Mouse (Mus musculus): ENCODE measurements around the gene Srp9.

Srp9 gene

GRCm38 (mm10) chr1:182124506-182124905 is at the start of gene Srp9:
Srp9 (plus strand) TSS chr1:182124737.
- in situ Hi-C loops (cut with MseI, MboI) = no loop called here

- in situ Hi-C loops (cut with MseI, MboI) = no loop called here
Observed at GRCm38 (mm10) chr1:182081744-182082419, 42.7 kb upstream of the Srp9 start.

GRCm38 (mm10) chr1:182083459-182083858 is 41.1 kb upstream of the Srp9 start:
- in situ Hi-C loops (cut with MseI, MboI) = no loop called here

GRCm38 (mm10) chr1:182086759-182087158 is 37.8 kb upstream of the Srp9 start:
- in situ Hi-C loops (cut with MseI, MboI) = no loop called here

DNA sequence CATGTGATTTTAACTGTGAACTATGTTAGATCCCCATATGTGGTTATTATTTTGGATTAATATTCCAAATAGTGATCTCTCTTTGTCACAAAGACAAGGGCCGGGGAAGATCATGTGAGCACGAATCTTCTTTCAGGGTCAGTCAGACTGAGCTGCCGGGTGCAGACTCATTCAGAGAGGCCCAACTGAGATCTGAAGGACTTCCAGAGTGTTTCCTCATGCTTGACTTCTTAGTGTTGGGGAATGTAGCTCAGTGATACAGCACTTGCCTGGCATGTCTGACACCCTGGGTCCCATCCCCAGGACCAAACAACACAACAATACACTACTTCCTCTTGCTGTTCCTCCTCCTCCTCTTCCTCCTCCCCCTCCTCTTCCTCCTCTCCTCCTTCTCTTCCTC is 37.2 kb upstream of the Srp9 start:
- in situ Hi-C loops (cut with MseI, MboI) = no loop called here

GRCm38 (mm10) chr1:182087753-182088633 is 36.5 kb upstream of the Srp9 start:
- in situ Hi-C loops (cut with MseI, MboI) = no loop called here

DNA sequence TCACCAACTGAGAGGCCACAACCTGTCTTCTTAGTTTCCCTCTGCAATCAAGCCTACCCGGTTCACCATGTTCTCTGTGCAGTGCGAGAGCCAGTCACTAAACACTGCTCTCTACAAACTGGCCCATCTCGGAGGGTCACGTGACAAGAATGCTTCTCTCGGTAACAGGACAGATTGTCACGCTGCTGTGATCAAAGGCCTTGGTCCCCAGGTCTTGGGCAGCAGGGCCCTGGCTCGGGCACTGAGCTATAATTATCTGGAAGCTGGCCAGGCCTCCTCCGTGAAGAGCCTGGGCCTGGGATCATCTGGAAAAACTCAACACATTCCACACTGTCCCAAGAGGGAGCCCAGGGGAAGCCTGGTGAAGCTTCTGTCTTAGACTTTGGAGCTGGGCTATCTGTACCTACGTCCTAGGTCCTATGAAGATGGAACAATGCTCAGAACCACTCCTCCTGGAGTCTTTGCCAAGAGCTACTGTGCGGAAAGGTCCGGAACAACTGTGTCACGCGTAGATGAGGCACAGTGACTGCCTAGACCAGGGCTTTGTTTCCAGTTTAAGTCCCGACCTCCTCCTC is 35.6 kb upstream of the Srp9 start:
- in situ Hi-C loops (cut with MseI, MboI) = no loop called here

DNA sequence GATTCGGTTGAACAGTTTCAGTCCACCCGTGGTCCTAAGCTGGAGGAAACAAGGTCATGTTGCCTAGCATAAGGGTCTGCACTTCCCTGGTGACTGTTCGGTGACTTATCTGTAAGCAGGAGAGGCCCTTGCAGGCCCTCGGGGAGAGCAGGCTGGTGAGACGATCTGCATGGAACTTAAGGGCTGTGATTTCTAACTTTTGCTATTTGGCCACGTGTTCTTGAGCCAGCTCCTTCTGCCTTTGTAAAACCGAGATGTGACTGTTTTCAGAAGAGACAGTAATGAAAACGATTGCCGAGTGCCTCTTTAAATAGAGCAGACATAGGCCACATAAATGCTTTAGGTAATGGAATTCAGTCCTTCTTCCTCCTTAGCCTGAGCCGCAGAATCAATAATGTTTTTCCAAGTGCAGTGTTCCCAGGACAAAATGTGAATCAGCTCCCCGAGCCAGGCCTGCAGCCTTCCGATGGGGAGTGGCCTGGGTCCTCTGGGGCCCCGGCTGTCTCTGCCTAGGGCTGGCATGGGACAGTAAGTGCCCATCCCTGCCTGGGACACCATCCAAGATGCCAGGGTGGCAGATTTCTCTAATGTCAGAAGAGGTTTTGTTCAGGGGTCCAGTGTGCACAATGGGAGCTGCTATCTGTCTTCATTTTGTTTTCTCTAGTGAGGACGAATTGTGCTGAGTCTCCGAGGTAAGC is 34.8 kb upstream of the Srp9 start:
- in situ Hi-C loops (cut with MseI, MboI) = no loop called here

GRCm38 (mm10) chr1:182090298-182090677 is 34.2 kb upstream of the Srp9 start:
- in situ Hi-C loops (cut with MseI, MboI) = no loop called here

DNA sequence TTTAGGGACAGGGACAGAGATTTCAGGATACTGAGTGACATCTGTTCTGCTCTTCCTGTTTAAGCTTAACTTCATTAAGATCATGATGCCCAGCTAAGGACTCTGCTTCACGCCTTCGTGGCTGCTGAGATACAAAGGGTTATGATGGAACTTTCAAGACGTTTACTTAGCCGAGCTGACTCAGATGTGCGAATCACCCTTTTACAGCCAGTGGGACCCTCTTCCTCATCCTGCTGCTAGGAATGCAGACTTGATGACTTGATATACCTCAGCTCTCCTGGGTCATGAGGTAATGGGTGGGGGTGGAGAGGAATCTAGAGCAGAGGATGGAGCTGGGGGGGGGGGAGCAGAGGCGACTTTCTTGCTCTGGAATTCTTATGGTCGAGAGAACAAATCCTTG is 33.3 kb upstream of the Srp9 start:
- in situ Hi-C loops (cut with MseI, MboI) = no loop called here

- in situ Hi-C loops (cut with MseI, MboI) = no loop called here
Observed at GRCm38 (mm10) chr1:182091746-182092412, 32.7 kb upstream of the Srp9 start.

- in situ Hi-C loops (cut with MseI, MboI) = no loop called here
Observed at GRCm38 (mm10) chr1:182092413-182092800, 32.1 kb upstream of the Srp9 start.

- in situ Hi-C loops (cut with MseI, MboI) = no loop called here
Observed at GRCm38 (mm10) chr1:182093407-182093806, 31.1 kb upstream of the Srp9 start.

DNA sequence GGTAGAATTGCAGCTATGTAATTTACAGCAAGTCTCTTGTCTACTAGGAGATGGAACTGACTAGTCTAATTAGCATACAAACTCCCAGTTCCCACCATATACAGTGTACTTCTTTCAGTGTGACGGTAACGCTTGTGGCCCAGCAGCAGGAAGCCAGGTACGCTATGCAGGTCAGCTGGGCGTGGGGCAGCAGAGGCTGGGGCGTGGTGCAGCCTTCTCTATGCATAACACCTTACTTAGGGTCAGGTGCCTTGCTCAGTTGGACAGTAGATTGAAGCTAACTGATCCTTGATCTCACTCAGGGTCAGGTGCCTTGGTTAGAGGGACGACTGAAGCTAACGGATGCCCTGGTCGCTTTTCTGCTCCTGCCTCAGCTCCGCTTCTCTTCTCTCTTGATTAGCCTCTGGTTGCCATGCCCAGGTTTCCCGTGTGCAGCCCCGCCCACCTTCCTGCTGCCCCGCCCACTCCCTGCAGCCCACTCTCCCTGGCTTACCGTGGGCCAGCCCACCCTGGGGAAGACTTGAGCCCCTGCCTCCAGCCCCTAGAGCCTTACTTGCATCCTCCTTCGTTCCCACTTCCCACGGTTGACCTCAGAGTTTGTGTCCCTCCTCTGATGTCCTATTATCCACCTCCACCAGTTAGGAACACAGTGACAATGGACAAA is 29.9 kb upstream of the Srp9 start:
- in situ Hi-C loops (cut with MseI, MboI) = no loop called here

DNA sequence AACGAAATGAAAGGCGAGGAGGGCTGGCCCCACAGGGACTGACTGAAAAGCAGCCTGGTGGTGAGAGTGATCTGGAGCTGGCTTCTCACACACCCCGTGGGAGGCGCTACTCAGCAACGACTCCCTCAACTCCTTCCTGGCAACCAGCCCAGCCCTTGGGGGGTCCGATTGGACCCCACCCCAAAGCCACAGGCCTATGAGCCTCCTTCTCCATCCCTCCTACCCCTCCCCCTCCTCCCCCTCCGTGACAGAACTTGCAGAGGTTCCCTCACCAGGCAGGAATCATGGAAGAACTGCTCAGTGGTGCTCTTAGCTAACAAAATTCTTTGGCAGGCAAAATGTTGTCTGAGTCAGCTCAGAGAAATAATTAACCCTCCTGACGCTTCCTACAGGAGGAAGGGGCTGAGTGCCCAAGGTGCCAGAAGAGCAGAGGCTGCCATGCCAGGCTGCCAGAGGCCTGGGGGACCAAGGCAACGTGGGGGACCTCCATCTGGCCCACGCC is 29.2 kb upstream of the Srp9 start:
- in situ Hi-C loops (cut with MseI, MboI) = no loop called here

GRCm38 (mm10) chr1:182096707-182097106 is 27.8 kb upstream of the Srp9 start:
- in situ Hi-C loops (cut with MseI, MboI) = no loop called here

GRCm38 (mm10) chr1:182099062-182099461 is 25.5 kb upstream of the Srp9 start:
- in situ Hi-C loops (cut with MseI, MboI) = no loop called here

DNA sequence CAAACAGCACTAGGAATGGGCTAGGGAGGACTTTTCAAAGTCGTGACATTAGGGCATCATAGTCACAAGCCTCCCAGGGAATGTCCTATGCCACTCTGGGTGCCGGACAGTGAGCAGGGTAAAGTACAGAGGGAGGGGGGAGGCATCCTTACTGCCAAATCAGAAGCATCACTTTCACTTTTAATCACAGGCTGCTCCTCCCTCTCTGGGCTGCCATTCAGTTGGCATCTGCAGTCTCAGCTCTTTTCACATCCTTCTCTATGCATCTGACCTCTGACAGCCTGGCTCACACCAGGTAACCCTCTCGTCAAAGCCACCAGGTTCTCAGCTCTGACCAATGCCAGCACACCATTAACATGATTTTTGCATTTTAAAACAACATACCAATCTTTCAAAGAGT is 24.1 kb upstream of the Srp9 start:
- in situ Hi-C loops (cut with MseI, MboI) = no loop called here

GRCm38 (mm10) chr1:182101468-182101867 is 23.1 kb upstream of the Srp9 start:
- in situ Hi-C loops (cut with MseI, MboI) = no loop called here

GRCm38 (mm10) chr1:182102706-182103105 is 21.8 kb upstream of the Srp9 start:
- in situ Hi-C loops (cut with MseI, MboI) = no loop called here

- in situ Hi-C loops (cut with MseI, MboI) = no loop called here
Observed at GRCm38 (mm10) chr1:182103436-182103835, 21.1 kb upstream of the Srp9 start.
